Mouse (Mus musculus) small intestine, adult 2 months (tissue): ENCODE measurements at regions not wholly inside any gene's neighbourhood (a gene's known extent, or its start where the extent isn't known, plus 50 kb on each side); places are given as distances from the start of the nearest gene placed in this dataset.

Experiments used
- H3K27ac ChIP-seq: fragments of 200-500 bp; 2 replicates; pipeline ENCODE4 v1.5.1; 2012; ENCODE audit warnings: low read depth, low read length, control low read depth, inconsistent platforms; ENCODE audit not compliant: insufficient read depth
- H3K27me3 ChIP-seq: fragments of 200-500 bp; 2 replicates; pipeline ENCODE4 v1.6.1; 2012; ENCODE audit warnings: mild to moderate bottlenecking, moderate library complexity, low read length, inconsistent platforms; ENCODE audit not compliant: control insufficient read depth, insufficient read depth
- H3K36me3 ChIP-seq: fragments of 200-500 bp; 2 replicates; pipeline ENCODE4 v1.6.1; 2012; ENCODE audit warnings: mild to moderate bottlenecking, low read length, control low read depth, inconsistent platforms; ENCODE audit not compliant: control insufficient read depth, insufficient read depth
- H3K4me1 ChIP-seq: fragments of 200-500 bp; 2 replicates; pipeline ENCODE4 v1.6.1; 2012; ENCODE audit warnings: low read length, inconsistent platforms, mixed read lengths; ENCODE audit not compliant: control insufficient read depth, insufficient read depth, insufficient read length
- H3K4me3 ChIP-seq: fragments of 200-500 bp; 2 replicates; pipeline ENCODE4 v1.5.1; 2012; ENCODE audit warnings: low read depth, mild to moderate bottlenecking, control low read depth, inconsistent platforms, low read length, moderate library complexity
- CTCF ChIP-seq: fragments of 200-500 bp; IDR thresholded peaks from 2 replicates; pipeline ENCODE4 v1.5.1; 2012; ENCODE audit warnings: low read depth, mild to moderate bottlenecking, control low read depth, inconsistent platforms, low read length, moderate library complexity, mixed read lengths; ENCODE audit not compliant: insufficient replicate concordance, insufficient read length; ENCODE audit errors: extremely low read depth
- POLR2A ChIP-seq: fragments of 200-500 bp; IDR thresholded peaks from 2 replicates; pipeline ENCODE4 v1.6.1; 2012; ENCODE audit warnings: low read depth, mild to moderate bottlenecking, control low read depth, inconsistent platforms, low read length, moderate library complexity
- WGBS: fragments of 180-500 bp; shearing (Covaris S2); methylation state at CpG from one replicate; pipeline ENCODE4 v1.1.7; 2018; 5-methylcytosine and 5-hydroxymethylcytosine counted together

- H3K36me3 ChIP-seq: no peaks in the 10 kb centered on the region
- no peak overlapping the region for H3K4me3 ChIP-seq
- no peaks in the 10 kb centered on the region for H3K27me3 ChIP-seq
- H3K27ac ChIP-seq: no peak overlapping the region
- 83% methylated on average over 7 of the region's 7 CpGs for WGBS
- TF ChIP-seq POLR2A: no peak
- no peak for TF ChIP-seq CTCF
- H3K4me1 ChIP-seq: no peaks in the 10 kb centered on the region
These were observed 54.8 kb upstream of the Cd44 start for GRCm38 (mm10) chr2:102956108-102956857.

GRCm38 (mm10) chr2:102955232-102955631, 53.8 kb upstream of the Cd44 start:
- no peaks in the 10 kb centered on the region for H3K4me1 ChIP-seq
- no peaks in the 10 kb centered on the region for H3K27me3 ChIP-seq
- H3K4me3 ChIP-seq: no peak overlapping the region
- no peaks in the 10 kb centered on the region for H3K36me3 ChIP-seq
- 80% methylated on average over 4 of the region's 4 CpGs for WGBS
- no peak overlapping the region for H3K27ac ChIP-seq
- no peak for TF ChIP-seq CTCF
- TF ChIP-seq POLR2A: no peak
